Mouse (Mus musculus) heart, embryonic 16.5 days (tissue): Measurements from ENCODE around the gene Itgae. TPM values are rescaled to one million over a fixed set of nuclear protein-coding genes. Genes with fewer than 3 reads are reported as not detected.

Source experiments
- ATAC-seq: fragments of 200-750 bp; cut with Nextera tagmentation; replicated peaks from 2 replicates; pipeline ENCODE4 v1.8.0; 2017; ENCODE audit warnings: moderate number of reproducible peaks; ENCODE audit not compliant: insufficient read depth, low FRiP score; ENCODE audit errors: extremely low read depth
- H3K27ac ChIP-seq: fragments of 300-500 bp; sonication (generic); 2 replicates; pipeline ENCODE4 v1.5.1; 2014; ENCODE audit warnings: mild to moderate bottlenecking, low read length, control low read depth, moderate library complexity
- H3K27me3 ChIP-seq: fragments of 300-500 bp; sonication (generic); 2 replicates; pipeline ENCODE4 v1.6.1; 2014; ENCODE audit warnings: low read length, mixed read lengths; ENCODE audit not compliant: control insufficient read depth, insufficient read depth
- H3K36me3 ChIP-seq: fragments of 300-500 bp; sonication (generic); 2 replicates; pipeline ENCODE4 v1.6.1; 2014; ENCODE audit not compliant: control insufficient read depth, insufficient read depth
- H3K4me1 ChIP-seq: fragments of 300-500 bp; sonication (generic); 2 replicates; pipeline ENCODE4 v1.6.1; 2014; ENCODE audit warnings: low read length, mixed read lengths; ENCODE audit not compliant: control insufficient read depth, insufficient read depth
- H3K4me2 ChIP-seq: fragments of 300-500 bp; sonication (generic); 2 replicates; pipeline ENCODE4 v1.6.1; 2014; ENCODE audit warnings: low read depth, mild to moderate bottlenecking, control low read depth, low read length
- H3K4me3 ChIP-seq: fragments of 300-500 bp; sonication (generic); 2 replicates; pipeline ENCODE4 v1.5.1; 2014; ENCODE audit warnings: mild to moderate bottlenecking, control low read depth, low read length
- H3K9ac ChIP-seq: fragments of 300-500 bp; sonication (generic); 2 replicates; pipeline ENCODE4 v1.6.1; 2014; ENCODE audit warnings: low read length, control low read depth
- H3K9me3 ChIP-seq: fragments of 300-500 bp; sonication (generic); replicated peaks from 2 replicates; pipeline ENCODE4 v1.6.1; 2016; ENCODE audit warnings: low read length; ENCODE audit not compliant: control insufficient read depth
- WGBS: fragments of 180-500 bp; shearing (Covaris S2); extraction: QIAGEN DNeasy Blood & Tissue Kit; methylation state at CpG from one replicate; pipeline ENCODE4 v1.1.7; 2014; 5-methylcytosine and 5-hydroxymethylcytosine counted together
- polyA plus RNA-seq: library from polyadenylated mRNA; unstranded; fragments of >200 nt; fragmentation: Nextera tagmentation; extraction: Ambion mirVana; gene quantifications from 2 replicates; pipeline ENCODE4 v1.2.1, GENCODE M21; 2015

The Itgae gene
- 1.4 and 2.2 TPM in 2 replicates for polyA plus RNA-seq

GRCm38 (mm10) chr11:73090283-73090682 lies at the start of gene Itgae:
Gene Itgae, plus strand, starts transcription at chr11:73090583.
- Histone ChIP-seq H3K9ac (no peak within 1 kb of the TSS), H3K4me1 (peaks cover 16% of the 10 kb centered on the region), H3K27me3 (no peaks in the 10 kb centered on the region), H3K4me3 (no peak within 1 kb of the TSS), H3K9me3 (no peaks in the 10 kb centered on the region), H3K27ac (no peak within 1 kb of the TSS), H3K4me2 (no peak within 1 kb of the TSS), H3K36me3 (no peaks in the 10 kb centered on the region)
- WGBS, result 73% methylated on average over 4 of the region's 4 CpGs
- no peak for ATAC-seq

DNA sequence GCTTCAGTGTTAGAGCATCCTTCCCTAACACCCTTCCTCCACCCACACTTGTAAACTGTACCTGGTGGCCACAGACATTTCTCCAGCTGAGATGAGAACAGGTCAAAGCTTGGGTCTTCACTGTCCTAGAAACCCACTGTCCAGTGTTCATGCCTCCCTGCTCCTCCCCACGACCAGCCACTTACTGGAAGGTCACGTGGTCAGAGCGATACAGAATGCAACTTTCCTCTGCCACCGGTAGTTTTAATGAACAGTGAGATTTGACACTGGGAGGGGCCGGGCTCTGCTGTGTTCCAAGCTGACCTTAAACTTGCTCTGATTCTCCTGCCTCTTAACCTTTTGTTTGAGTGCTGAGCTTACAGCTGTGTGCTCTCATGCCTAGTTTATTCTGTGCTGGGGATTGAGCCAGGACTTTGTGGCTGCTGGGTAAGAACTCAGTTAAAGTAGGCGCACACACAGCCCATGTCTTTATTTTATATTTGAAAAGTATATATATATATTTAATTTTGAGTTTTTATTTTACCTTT lies 46.1 kb upstream of the Itgae start:
- ATAC-seq, result no peak
- H3K36me3 ChIP-seq, result no peaks in the 10 kb centered on the region
- no peak overlapping the region for H3K4me3 ChIP-seq
- H3K4me2 ChIP-seq, result no peak overlapping the region
- no peaks in the 10 kb centered on the region for H3K9me3 ChIP-seq
- no peak overlapping the region for H3K9ac ChIP-seq
- H3K4me1 ChIP-seq, result peaks cover 14% of the 10 kb centered on the region
- WGBS, result 38% methylated on average over 6 of the region's 6 CpGs
- H3K27me3 ChIP-seq, result no peaks in the 10 kb centered on the region
- no peak overlapping the region for H3K27ac ChIP-seq

- Histone ChIP-seq H3K9me3 (no peaks in the 10 kb centered on the region), H3K27ac (no peak overlapping the region), H3K27me3 (no peaks in the 10 kb centered on the region), H3K4me1 (peaks cover 16% of the 10 kb centered on the region), H3K9ac (no peak overlapping the region), H3K36me3 (no peaks in the 10 kb centered on the region), H3K4me3 (no peak overlapping the region), H3K4me2 (no peak overlapping the region)
- 64% methylated on average over 4 of the region's 4 CpGs for WGBS
- no peak for ATAC-seq
These were observed 45.6 kb upstream of the Itgae start for GRCm38 (mm10) chr11:73044789-73045188.

- Histone ChIP-seq H3K9ac (peak within 1 kb of the TSS; percentile 98), H3K4me3 (peak within 1 kb of the TSS; percentile 90), H3K4me2 (peak within 1 kb of the TSS; percentile 89), H3K27me3 (no peaks in the 10 kb centered on the region), H3K27ac (peak within 1 kb of the TSS; percentile 95), H3K36me3 (peaks cover 17% of the 10 kb centered on the region; the same call in 1 of the 2 replicates), H3K4me1 (peaks cover 21% of the 10 kb centered on the region), H3K9me3 (no peaks in the 10 kb centered on the region)
- WGBS, result under 1% methylated on average over 39 of the region's 39 CpGs
- ATAC-seq, result peak; percentile 94
These were observed 42.8 kb upstream of the Itgae start, which contains the start of gene Ncbp3 for GRCm38 (mm10) chr11:73047542-73047996. Gene Ncbp3, plus strand, starts transcription at chr11:73047783.

DNA sequence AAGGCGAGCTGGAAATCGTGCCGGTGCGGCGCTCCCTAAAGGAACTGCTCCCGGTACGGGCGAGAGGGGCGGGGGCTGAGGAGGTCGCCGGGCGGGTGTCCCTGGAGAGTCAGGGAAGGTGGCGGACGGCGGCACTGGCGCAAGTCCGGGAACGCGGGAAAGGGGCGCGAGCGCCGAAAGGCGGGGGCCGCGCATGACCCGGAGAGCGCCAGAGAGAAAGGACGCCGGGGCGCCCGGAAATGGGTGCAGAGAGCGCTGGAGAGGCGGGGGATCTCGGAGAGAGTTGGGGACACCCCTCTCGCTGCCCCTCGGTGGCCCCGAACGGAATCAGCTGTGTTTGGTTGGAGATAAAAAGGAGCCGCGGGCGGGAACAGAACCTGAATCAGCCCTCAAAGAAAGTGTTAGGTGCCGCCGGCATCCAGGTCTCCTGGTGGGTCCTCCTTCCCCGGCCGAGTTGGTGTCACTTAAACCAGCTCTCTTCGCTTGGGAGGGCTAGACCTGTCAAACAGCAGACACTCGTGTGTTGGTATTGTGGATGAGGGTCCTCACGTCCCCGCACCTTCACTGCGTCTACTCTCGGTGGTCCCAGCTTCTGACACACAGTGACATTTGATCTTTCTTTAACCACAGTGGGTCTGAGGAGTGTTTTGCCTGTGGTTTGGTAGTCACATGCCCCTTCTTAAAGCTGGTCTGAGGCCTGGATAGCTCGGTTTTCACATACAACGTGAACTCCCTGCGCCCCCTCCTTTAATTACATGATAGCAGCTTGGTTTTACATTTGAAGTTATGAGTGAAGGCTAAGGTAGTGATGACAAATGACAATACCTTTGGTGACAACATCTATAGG lies 42.1 kb upstream of the Itgae start:
- ATAC-seq, result peak; percentile 74
- Histone ChIP-seq H3K9ac (peak overlapping the region; percentile 98), H3K4me3 (peak overlapping the region; percentile 90), H3K4me2 (peak overlapping the region; percentile 89), H3K27ac (peak overlapping the region; percentile 95), H3K36me3 (peaks cover 17% of the 10 kb centered on the region; the same call in 1 of the 2 replicates), H3K27me3 (no peaks in the 10 kb centered on the region), H3K4me1 (peaks cover 24% of the 10 kb centered on the region), H3K9me3 (no peaks in the 10 kb centered on the region)
- WGBS, result under 1% methylated on average over 55 of the region's 55 CpGs

DNA sequence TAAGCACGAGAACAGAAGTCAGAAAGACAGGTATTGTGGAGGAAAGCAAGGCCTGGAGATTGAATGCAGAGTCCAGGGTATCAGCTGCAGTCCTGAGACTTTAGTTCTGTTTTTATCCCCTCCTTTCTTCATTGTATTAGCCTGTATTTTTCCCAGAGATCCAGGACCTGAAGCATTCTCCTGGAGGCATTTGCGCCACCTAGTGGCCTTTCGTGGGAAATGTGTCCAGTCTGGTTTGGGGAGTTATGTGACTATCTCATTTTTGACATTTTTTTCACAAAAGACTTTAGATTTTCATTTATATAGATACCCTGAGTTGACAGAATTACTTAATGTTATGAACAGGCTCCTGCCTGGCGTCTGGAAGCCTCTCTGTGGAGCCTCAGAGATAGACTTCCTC lies 41.0 kb upstream of the Itgae start:
- Histone ChIP-seq H3K9ac (peak overlapping the region; percentile 33; the same call in 1 of the 2 replicates), H3K27ac (peak overlapping the region; percentile 45), H3K9me3 (no peaks in the 10 kb centered on the region), H3K36me3 (peaks cover 26% of the 10 kb centered on the region), H3K4me2 (peak overlapping the region; percentile 89), H3K4me3 (peak overlapping the region; percentile 90), H3K4me1 (peaks cover 22% of the 10 kb centered on the region), H3K27me3 (no peaks in the 10 kb centered on the region)
- no peak for ATAC-seq
- WGBS, result 5% methylated on average over 4 of the region's 4 CpGs

DNA sequence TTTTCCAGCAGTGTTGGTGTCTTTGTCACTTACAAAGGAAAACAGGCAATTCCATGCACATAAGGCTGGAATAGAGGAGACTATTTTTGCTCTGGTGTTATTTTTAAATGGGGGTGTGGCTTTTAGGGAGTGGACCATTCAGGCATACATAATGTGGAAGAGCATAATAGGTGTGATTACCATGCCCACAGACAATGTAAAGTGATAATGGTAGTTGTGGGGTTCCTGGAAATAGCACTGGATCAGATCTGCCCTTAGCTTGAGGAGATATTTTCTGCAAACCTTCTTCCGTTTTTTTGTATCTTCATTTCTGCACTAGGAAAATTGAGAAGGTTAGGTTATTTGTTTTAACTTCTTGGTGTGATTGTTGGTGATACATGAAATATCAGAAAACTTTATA lies 37.6 kb upstream of the Itgae start:
- H3K36me3 ChIP-seq, result peaks cover 41% of the 10 kb centered on the region
- ATAC-seq, result no peak

GRCm38 (mm10) chr11:73057701-73058100 lies 32.7 kb upstream of the Itgae start:
- Histone ChIP-seq H3K27me3 (no peaks in the 10 kb centered on the region), H3K4me3 (no peak overlapping the region), H3K9me3 (no peaks in the 10 kb centered on the region), H3K4me1 (peaks cover 7% of the 10 kb centered on the region), H3K36me3 (peaks cover 36% of the 10 kb centered on the region), H3K9ac (no peak overlapping the region), H3K27ac (no peak overlapping the region), H3K4me2 (no peak overlapping the region)
- 53% methylated on average over 5 of the region's 5 CpGs for WGBS
- ATAC-seq, result no peak

More for the DNA sequence above, 37.6 kb upstream of the Itgae start:
- Histone ChIP-seq H3K4me3 (no peak overlapping the region), H3K9ac (no peak overlapping the region), H3K27me3 (no peaks in the 10 kb centered on the region), H3K9me3 (no peaks in the 10 kb centered on the region), H3K27ac (peak overlapping the region; percentile 11; the same call in 1 of the 2 replicates), H3K4me1 (peaks cover 22% of the 10 kb centered on the region), H3K4me2 (no peak overlapping the region)
- 69% methylated on average over 1 of the region's 1 CpGs for WGBS

DNA sequence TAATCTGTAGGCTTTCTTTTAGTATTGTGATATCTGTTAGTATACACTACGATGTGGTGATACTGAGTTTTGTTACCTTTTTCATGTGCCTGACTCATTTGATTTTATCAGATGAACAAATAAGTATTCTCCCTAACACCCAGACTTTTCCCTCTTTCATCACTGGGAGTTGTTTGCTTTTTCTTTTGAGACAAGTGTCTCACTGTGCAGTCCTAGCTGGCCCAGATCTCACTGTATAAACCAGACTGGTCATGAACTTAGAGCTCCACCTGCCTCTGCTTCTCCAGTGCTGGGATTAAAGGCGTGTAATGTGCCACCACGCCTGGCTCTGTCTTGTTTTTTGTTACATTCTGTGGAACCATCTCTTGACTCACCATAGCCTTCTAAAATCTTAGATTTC lies 30.8 kb upstream of the Itgae start:
- Histone ChIP-seq H3K4me2 (no peak overlapping the region), H3K9me3 (no peaks in the 10 kb centered on the region), H3K4me1 (peaks cover 5% of the 10 kb centered on the region), H3K27ac (no peak overlapping the region), H3K27me3 (no peaks in the 10 kb centered on the region), H3K4me3 (no peak overlapping the region), H3K9ac (no peak overlapping the region), H3K36me3 (peaks cover 25% of the 10 kb centered on the region)
- 86% methylated on average over 3 of the region's 3 CpGs for WGBS
- no peak for ATAC-seq
